Mouse (Mus musculus) spleen, adult 12 weeks (tissue): ENCODE data around the gene Entpd2.

Experiments
- DNase-seq: peaks from one replicate; pipeline ENCODE4 v3.0.0; 2022; ENCODE audit warnings: low spot score

Entpd2 gene

GRCm38 (mm10) chr2:25429435-25430180, 33.9 kb downstream of the Entpd2 start:
- no peak for DNase-seq

GRCm38 (mm10) chr2:25430395-25431233, 34.9 kb downstream of the Entpd2 start:
- DNase-seq = no peak

- no peak for DNase-seq
Observed at GRCm38 (mm10) chr2:25431308-25431855, 35.7 kb downstream of the Entpd2 start.

- DNase-seq = no peak
Observed at GRCm38 (mm10) chr2:25432326-25433098, 36.8 kb downstream of the Entpd2 start.

- DNase-seq = no peak
Observed at GRCm38 (mm10) chr2:25433101-25433500, 37.4 kb downstream of the Entpd2 start.

- DNase-seq = no peak
Observed at GRCm38 (mm10) chr2:25434292-25434691, 38.6 kb downstream of the Entpd2 start.

GRCm38 (mm10) chr2:25436286-25436820, 40.7 kb downstream of the Entpd2 start:
- DNase-seq = no peak

GRCm38 (mm10) chr2:25441067-25441466, 45.4 kb downstream of the Entpd2 start:
- no peak for DNase-seq

- no peak for DNase-seq
Observed at GRCm38 (mm10) chr2:25442682-25443081, 47.0 kb downstream of the Entpd2 start.
